ENCODE assay signal across 8 mouse cellular contexts in genomic region chr16:20715566-20715965, GRCm38 (mm10). TPM values are rescaled to one million over a fixed set of nuclear protein-coding genes. Genes with fewer than 3 reads are reported as not detected.
DNase-seq lines count a peak whose midpoint lies in the region; ATAC-seq and TF ChIP-seq lines count a peak whose summit lies in the region.

No protein-coding gene starts in this region.

- H3K4me3 ChIP-seq in neural tube, embryonic 11.5 days (ENCODE audit: low read depth, low read length): peak overlapping the region; percentile 63
- H3K4me3 ChIP-seq in limb, embryonic 10.5 days: peak overlapping the region; percentile 73
- peak overlapping the region; percentile 79 for H3K4me3 ChIP-seq in small intestine, adult 2 months (ENCODE audit: low read depth, low read length)

- WGBS in neural tube, embryonic 11.5 days: 0% methylated on average over 12 of the region's 12 CpGs
- WGBS in limb, embryonic 10.5 days: 2% methylated on average over 12 of the region's 12 CpGs
- 2% methylated on average over 12 of the region's 12 CpGs for WGBS in small intestine, adult 2 months

- H3K27me3 ChIP-seq in neural tube, embryonic 11.5 days (ENCODE audit: control insufficient read depth, insufficient read depth, low read length): no peaks in the 10 kb centered on the region
- peaks cover 11% of the 10 kb centered on the region; the same call in 1 of the 2 replicates for H3K27me3 ChIP-seq in limb, embryonic 10.5 days (ENCODE audit: low read depth, poor library complexity, severe bottlenecking)
- no peaks in the 10 kb centered on the region for H3K27me3 ChIP-seq in small intestine, adult 2 months (ENCODE audit: control insufficient read depth, insufficient read depth, low read length)

- no peaks in the 10 kb centered on the region for H3K9me3 ChIP-seq in neural tube, embryonic 11.5 days (ENCODE audit: control insufficient read depth, low read length)
- no peaks in the 10 kb centered on the region for H3K9me3 ChIP-seq in limb, embryonic 10.5 days (replicated peaks)

- peak overlapping the region; percentile 82 for H3K9ac ChIP-seq in neural tube, embryonic 11.5 days (ENCODE audit: low read length)

- peaks cover 30% of the 10 kb centered on the region for H3K4me1 ChIP-seq in neural tube, embryonic 11.5 days (ENCODE audit: control insufficient read depth, insufficient read depth, low read length)
- peaks cover 51% of the 10 kb centered on the region for H3K4me1 ChIP-seq in limb, embryonic 10.5 days
- H3K4me1 ChIP-seq in small intestine, adult 2 months (ENCODE audit: control insufficient read depth, insufficient read depth, insufficient read length, low read length): peaks cover 6% of the 10 kb centered on the region; the same call in 1 of the 2 replicates

- no peak; the same call in 1 of the 2 replicates for ATAC-seq in neural tube, embryonic 11.5 days (ENCODE audit: insufficient read depth, low FRiP score, low TSS enrichment)

- TF ChIP-seq CTCF in small intestine, adult 2 months (IDR thresholded peaks at IDR 0.05; ENCODE audit: extremely low read depth, insufficient read length, insufficient replicate concordance, low read depth, low read length): no peak

- DNase-seq in cerebellum, adult 8-10 months: peak; percentile 44
- DNase-seq in cerebellum, postnatal 25 days: no peak
- DNase-seq in neural tube, embryonic 11.5 days (ENCODE audit: low spot score): no peak
- no peak for DNase-seq in neural tube, embryonic 10.5 days (ENCODE audit: extremely low spot score, low spot score)
- DNase-seq in limb, embryonic 10.5 days (ENCODE audit: low spot score): no peak
- no peak for DNase-seq in yolk sac, embryonic 10.5 days (ENCODE audit: low spot score)
- DNase-seq in spleen, postnatal 36 days (ENCODE audit: low spot score in 2 of 2): no peak

- peak overlapping the region; percentile 88 for H3K27ac ChIP-seq in neural tube, embryonic 11.5 days (ENCODE audit: low read depth, low read length)
- peak overlapping the region; percentile 91 for H3K27ac ChIP-seq in limb, embryonic 10.5 days
- peak overlapping the region; percentile 91 for H3K27ac ChIP-seq in small intestine, adult 2 months (ENCODE audit: insufficient read depth, low read depth, low read length)

- no peak for TF ChIP-seq POLR2A in small intestine, adult 2 months (IDR thresholded peaks at IDR 0.05; ENCODE audit: low read depth, low read length)

- H3K4me2 ChIP-seq in neural tube, embryonic 11.5 days (ENCODE audit: low read depth): peak overlapping the region; percentile 93

- peaks cover 6% of the 10 kb centered on the region for H3K36me3 ChIP-seq in neural tube, embryonic 11.5 days (ENCODE audit: control insufficient read depth, insufficient read depth, low read length)
- H3K36me3 ChIP-seq in limb, embryonic 10.5 days: peaks cover 46% of the 10 kb centered on the region
- H3K36me3 ChIP-seq in small intestine, adult 2 months (ENCODE audit: control insufficient read depth, insufficient read depth, low read length): peaks cover 21% of the 10 kb centered on the region

RNA-seq across cellular contexts. Expression of gene Polr2h, which starts 1.9 kb away (rescaled TPM):
- polyA plus RNA-seq in neural tube, embryonic 11.5 days (2014; fragmentation: Nextera tagmentation; extraction: Ambion mirVana): 121 and 125 TPM in 2 replicates
- 148 and 173 TPM in 2 replicates for polyA plus RNA-seq in limb, embryonic 10.5 days (2016; fragmentation: Nextera tagmentation; extraction: Ambion mirVana)
- 4.3 and 10.6 TPM in 2 replicates for polyA plus RNA-seq in small intestine, adult 2 months (2012; rRNA removed)

RNA-seq across cellular contexts. Expression of gene Clcn2, which starts 2.0 kb away (rescaled TPM):
- 22.0 and 26.4 TPM in 2 replicates for polyA plus RNA-seq in neural tube, embryonic 11.5 days (2014; fragmentation: Nextera tagmentation; extraction: Ambion mirVana)
- polyA plus RNA-seq in limb, embryonic 10.5 days (2016; fragmentation: Nextera tagmentation; extraction: Ambion mirVana): 14.1 and 18.5 TPM in 2 replicates
- 102 and 218 TPM in 2 replicates for polyA plus RNA-seq in small intestine, adult 2 months (2012; rRNA removed)

RNA-seq across cellular contexts. Expression of gene Chrd, which starts 17.4 kb away (rescaled TPM):
- 3.7 and 5.2 TPM in 2 replicates for polyA plus RNA-seq in neural tube, embryonic 11.5 days (2014; fragmentation: Nextera tagmentation; extraction: Ambion mirVana)
- 0.41 and 1.6 TPM in 2 replicates for polyA plus RNA-seq in limb, embryonic 10.5 days (2016; fragmentation: Nextera tagmentation; extraction: Ambion mirVana)
- 2.2 and 3.3 TPM in 2 replicates for polyA plus RNA-seq in small intestine, adult 2 months (2012; rRNA removed)

RNA-seq across cellular contexts. Expression of gene Thpo, which starts 18.7 kb away (rescaled TPM):
- polyA plus RNA-seq in neural tube, embryonic 11.5 days (2014; fragmentation: Nextera tagmentation; extraction: Ambion mirVana): 0.55 and 1.0 TPM in 2 replicates
- 0.21 and 0.54 TPM in 2 replicates for polyA plus RNA-seq in limb, embryonic 10.5 days (2016; fragmentation: Nextera tagmentation; extraction: Ambion mirVana)
- polyA plus RNA-seq in small intestine, adult 2 months (2012; rRNA removed): 2.0 and 4.0 TPM in 2 replicates

RNA-seq across cellular contexts. Expression of gene Fam131a, which starts 22.5 kb away (rescaled TPM):
- 11.6 and 17.8 TPM in 2 replicates for polyA plus RNA-seq in neural tube, embryonic 11.5 days (2014; fragmentation: Nextera tagmentation; extraction: Ambion mirVana)
- polyA plus RNA-seq in limb, embryonic 10.5 days (2016; fragmentation: Nextera tagmentation; extraction: Ambion mirVana): 2.7 and 3.8 TPM in 2 replicates
- 2.5 and 3.9 TPM in 2 replicates for polyA plus RNA-seq in small intestine, adult 2 months (2012; rRNA removed)

Comparison
In these comparisons a context has a peak if more than half of its experiments do, and no peak if none do; other contexts are left out.
1. RNA of gene Polr2h, which starts 1.9 kb away (polyA plus RNA-seq): 148 to 173 TPM in limb, embryonic 10.5 days and 121 to 125 TPM in neural tube, embryonic 11.5 days; 4.3 to 10.6 TPM in small intestine, adult 2 months; every median in the first group is over 10 times any median in the second.
2. Peak in every context shown above with its lines, with median percentiles within 50 percentile points of each other: H3K27ac ChIP-seq and H3K4me3 ChIP-seq.